Mouse (Mus musculus): ENCODE data around the gene Cxcl14. TPM values are rescaled to one million over a fixed set of nuclear protein-coding genes. Genes with fewer than 3 reads are reported as not detected.

Cxcl14 gene
- total and polyA plus RNA-seq, 3 experiments, result not detected

- Histone ChIP-seq H3K4me2 (ENCODE audit: insufficient read depth, low read depth, poor library complexity, severe bottlenecking) (no peak overlapping the region), H3K9me3 (replicated peaks; ENCODE audit: low read length) (peaks cover 13% of the 10 kb centered on the region), H3K27ac (ENCODE audit: insufficient read depth, low read depth) (no peak overlapping the region), H3K4me1 (ENCODE audit: control insufficient read depth in 1 of 2, insufficient read depth in 2 of 2) (peaks cover 0 to 3% of the 10 kb centered on the region in 2 experiments; a peak in 1 of 4 replicates), H3K4me3 (replicated peaks in 1 of 3; ENCODE audit: low read depth in 2 of 3, low read length in 2 of 3, poor library complexity in 1 of 3) (no peak overlapping the region), H3K79me2 (replicated peaks; ENCODE audit: control insufficient read depth, extremely low read depth, insufficient read depth, poor library complexity, severe bottlenecking) (no peaks in the 10 kb centered on the region), H3K9ac (ENCODE audit: insufficient read depth, low read depth) (no peak overlapping the region), H3K27me3 (replicated peaks) (peaks cover 82% of the 10 kb centered on the region), H3K36me3 (replicated peaks in 1 of 2; ENCODE audit: control insufficient read depth in 1 of 2, insufficient read depth in 1 of 2, low read length in 1 of 2) (no peaks in the 10 kb centered on the region)
- no peak for DNase-seq (ENCODE audit: extremely low read depth)
- dilution Hi-C loops (cut with MboI; ENCODE audit: extremely low pct_ligation_motif_present, extremely low pct_unique_long_range_greater_than_20kb, low sequenced_read_pairs) (no loop called here), in situ Hi-C loops (cut with MboI; ENCODE audit: low pct_ligation_motif_present, low pct_unique_long_range_greater_than_20kb, low sequenced_read_pairs) (loop anchor here (25.0 kb wide), 1 partner anchor 392 kb away; no protein-coding TSS in a partner anchor)
- no peak for TF ChIP-seq USF2 (conservative IDR thresholded peaks at IDR 0.05; ENCODE audit: low read depth, low read length)
Measured at GRCm38 (mm10) chr13:56295586-56295942, 787 bp downstream of the Cxcl14 start.

GRCm38 (mm10) chr13:56294908-56295307, 1.4 kb downstream of the Cxcl14 start:
- Histone ChIP-seq H3K4me3 (replicated peaks in 1 of 3; ENCODE audit: low read depth in 2 of 3, low read length in 2 of 3, poor library complexity in 1 of 3) (no peak overlapping the region), H3K9ac (ENCODE audit: insufficient read depth, low read depth) (no peak overlapping the region), H3K27ac (ENCODE audit: insufficient read depth, low read depth) (no peak overlapping the region), H3K36me3 (replicated peaks in 1 of 2; ENCODE audit: control insufficient read depth in 1 of 2, insufficient read depth in 1 of 2, low read length in 1 of 2) (no peaks in the 10 kb centered on the region), H3K4me2 (ENCODE audit: insufficient read depth, low read depth, poor library complexity, severe bottlenecking) (no peak overlapping the region), H3K27me3 (replicated peaks) (peaks cover 83% of the 10 kb centered on the region), H3K9me3 (replicated peaks; ENCODE audit: low read length) (peaks cover 20% of the 10 kb centered on the region), H3K79me2 (replicated peaks; ENCODE audit: control insufficient read depth, extremely low read depth, insufficient read depth, poor library complexity, severe bottlenecking) (no peaks in the 10 kb centered on the region), H3K4me1 (ENCODE audit: control insufficient read depth in 1 of 2, insufficient read depth in 2 of 2) (peaks cover 0 to 3% of the 10 kb centered on the region in 2 experiments; a peak in 1 of 4 replicates)
- no peak for TF ChIP-seq ZMIZ1 (IDR thresholded peaks at IDR 0.05; ENCODE audit: low read depth, low read length)
- TF ChIP-seq EP300 (IDR thresholded peaks at IDR 0.05; ENCODE audit: low read length), result no peak
- TF ChIP-seq HCFC1 (IDR thresholded peaks at IDR 0.05; ENCODE audit: low read depth, low read length), result no peak
- TF ChIP-seq POLR2AphosphoS2 (IDR thresholded peaks at IDR 0.05; ENCODE audit: low read depth, low read length), result no peak
- TF ChIP-seq POLR2A (IDR thresholded peaks at IDR 0.05; ENCODE audit: low read depth, low read length), result no peak
- no peak for TF ChIP-seq UBTF (IDR thresholded peaks at IDR 0.05; ENCODE audit: low read depth, low read length)
- TF ChIP-seq ZC3H11A (IDR thresholded peaks at IDR 0.05; ENCODE audit: low read depth, low read length), result no peak
- no peak for TF ChIP-seq PAX5 (IDR thresholded peaks at IDR 0.05; ENCODE audit: low read length)
- no peak for TF ChIP-seq RCOR1 (conservative IDR thresholded peaks at IDR 0.05; ENCODE audit: low read depth, low read length)
- no peak for TF ChIP-seq NELFE (IDR thresholded peaks at IDR 0.05; ENCODE audit: low read depth, low read length)
- TF ChIP-seq SMC3 (IDR thresholded peaks at IDR 0.05; ENCODE audit: low read depth, low read length), result no peak
- no peak for TF ChIP-seq ZNF384 (IDR thresholded peaks at IDR 0.05; ENCODE audit: low read depth, low read length)
- TF ChIP-seq SIN3A (IDR thresholded peaks at IDR 0.05; ENCODE audit: low read length), result no peak
- TF ChIP-seq BHLHE40 (IDR thresholded peaks at IDR 0.05; ENCODE audit: low read depth, low read length), result no peak
- DNase-seq (ENCODE audit: extremely low read depth), result no peak
- dilution Hi-C loops (cut with MboI; ENCODE audit: extremely low pct_ligation_motif_present, extremely low pct_unique_long_range_greater_than_20kb, low sequenced_read_pairs) (no loop called here), in situ Hi-C loops (cut with MboI; ENCODE audit: low pct_ligation_motif_present, low pct_unique_long_range_greater_than_20kb, low sequenced_read_pairs) (loop anchor here (25.0 kb wide), 1 partner anchor 392 kb away; no protein-coding TSS in a partner anchor)

- in situ Hi-C loops (cut with MboI; ENCODE audit: low pct_ligation_motif_present, low pct_unique_long_range_greater_than_20kb, low sequenced_read_pairs) (loop anchor here (25.0 kb wide), 1 partner anchor 397 kb away; no protein-coding TSS in a partner anchor), dilution Hi-C loops (cut with MboI; ENCODE audit: extremely low pct_ligation_motif_present, extremely low pct_unique_long_range_greater_than_20kb, low sequenced_read_pairs) (no loop called here)
- Histone ChIP-seq H3K79me2 (replicated peaks; ENCODE audit: control insufficient read depth, extremely low read depth, insufficient read depth, poor library complexity, severe bottlenecking) (no peaks in the 10 kb centered on the region), H3K36me3 (replicated peaks in 1 of 2; ENCODE audit: control insufficient read depth in 1 of 2, insufficient read depth in 1 of 2, low read length in 1 of 2) (no peaks in the 10 kb centered on the region), H3K27me3 (replicated peaks) (peaks cover 57% of the 10 kb centered on the region), H3K4me1 (ENCODE audit: control insufficient read depth in 1 of 2, insufficient read depth in 2 of 2) (peaks cover 0 to 3% of the 10 kb centered on the region in 2 experiments; a peak in 1 of 4 replicates), H3K4me2 (ENCODE audit: insufficient read depth, low read depth, poor library complexity, severe bottlenecking) (no peak overlapping the region), H3K4me3 (replicated peaks in 1 of 3; ENCODE audit: low read depth in 2 of 3, low read length in 2 of 3, poor library complexity in 1 of 3) (no peak overlapping the region), H3K9me3 (replicated peaks; ENCODE audit: low read length) (peaks cover 12% of the 10 kb centered on the region), H3K27ac (ENCODE audit: insufficient read depth, low read depth) (no peak overlapping the region), H3K9ac (ENCODE audit: insufficient read depth, low read depth) (no peak overlapping the region)
- no peak for TF ChIP-seq MYC (IDR thresholded peaks at IDR 0.05; ENCODE audit: low read depth, low read length)
- no peak for TF ChIP-seq ZC3H11A (IDR thresholded peaks at IDR 0.05; ENCODE audit: low read depth, low read length)
- TF ChIP-seq CTCF (conservative IDR thresholded peaks at IDR 0.05 in 1 of 2, IDR thresholded peaks at IDR 0.05 in 1 of 2; ENCODE audit: low read depth in 2 of 2, low read length in 2 of 2), result peak; percentile 15 to 26; a peak in 2 of 4 replicates
- no peak for DNase-seq (ENCODE audit: extremely low read depth)
Measured at GRCm38 (mm10) chr13:56289998-56290397, 6.4 kb downstream of the Cxcl14 start.

Data from CH12.LX (cell line).